Mouse (Mus musculus): ENCODE data around the gene Egfl8. TPM values are rescaled to one million over a fixed set of nuclear protein-coding genes. Genes with fewer than 3 reads are reported as not detected.

Gene Egfl8
- polyA plus RNA-seq, 1 experiment from 2014 or later, result 3.4 TPM

DNA sequence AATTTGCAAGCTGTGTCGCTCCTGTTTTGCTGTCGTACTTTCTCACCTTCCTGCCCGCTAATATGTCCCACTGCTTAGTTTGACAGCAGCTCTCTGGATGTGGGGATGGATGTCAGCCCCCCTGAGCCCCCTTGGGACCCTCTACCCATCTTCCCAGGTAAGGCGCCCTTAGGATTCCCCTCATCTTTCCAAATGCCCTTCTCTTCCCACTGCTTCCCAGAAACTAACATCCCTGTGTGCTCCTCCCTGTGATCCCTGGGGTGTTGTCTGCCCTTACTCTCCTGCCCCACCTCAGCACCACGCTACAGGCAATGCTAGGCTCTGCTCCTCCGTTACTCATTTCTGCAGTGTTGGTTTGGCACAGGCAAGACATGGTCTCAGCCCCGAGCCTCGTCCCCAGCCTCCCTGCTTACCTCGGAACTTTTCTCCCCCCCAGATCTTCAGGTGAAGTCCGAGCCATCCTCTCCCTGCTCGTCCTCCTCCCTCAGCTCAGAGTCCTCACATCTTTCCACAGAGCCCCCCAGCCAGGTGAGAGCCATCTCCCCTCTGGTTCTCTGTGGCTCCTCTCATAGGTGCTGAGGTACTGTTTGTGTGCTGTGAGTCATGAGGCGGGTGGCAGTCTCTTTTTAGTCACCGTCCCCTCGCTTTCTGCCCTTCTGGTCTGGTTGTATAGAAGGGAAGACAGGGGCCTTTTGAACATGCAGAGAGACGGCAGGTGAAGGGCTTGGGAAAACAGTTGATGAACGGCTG is 32.5 kb upstream of the Egfl8 start:
- peak overlapping the region; percentile 92; the same call in 1 of the 2 replicates for H3K9ac ChIP-seq (replicated peaks)
- no peak overlapping the region for H3K27ac ChIP-seq
- no peaks in the 10 kb centered on the region for H3K9me3 ChIP-seq
- H3K27me3 ChIP-seq, result no peaks in the 10 kb centered on the region
- H3K4me3 ChIP-seq (replicated peaks), result peak overlapping the region; percentile 97
- peaks cover 17% of the 10 kb centered on the region for H3K4me1 ChIP-seq (replicated peaks)
- WGBS, result 86% methylated on average over 16 of the region's 16 CpGs
- ATAC-seq (ENCODE audit: insufficient number of reproducible peaks, insufficient read depth, low FRiP score, low TSS enrichment, low read depth), result no peak
- H3K4me2 ChIP-seq, result peak overlapping the region; percentile 85
- H3K36me3 ChIP-seq, result peaks cover 54% of the 10 kb centered on the region

DNA sequence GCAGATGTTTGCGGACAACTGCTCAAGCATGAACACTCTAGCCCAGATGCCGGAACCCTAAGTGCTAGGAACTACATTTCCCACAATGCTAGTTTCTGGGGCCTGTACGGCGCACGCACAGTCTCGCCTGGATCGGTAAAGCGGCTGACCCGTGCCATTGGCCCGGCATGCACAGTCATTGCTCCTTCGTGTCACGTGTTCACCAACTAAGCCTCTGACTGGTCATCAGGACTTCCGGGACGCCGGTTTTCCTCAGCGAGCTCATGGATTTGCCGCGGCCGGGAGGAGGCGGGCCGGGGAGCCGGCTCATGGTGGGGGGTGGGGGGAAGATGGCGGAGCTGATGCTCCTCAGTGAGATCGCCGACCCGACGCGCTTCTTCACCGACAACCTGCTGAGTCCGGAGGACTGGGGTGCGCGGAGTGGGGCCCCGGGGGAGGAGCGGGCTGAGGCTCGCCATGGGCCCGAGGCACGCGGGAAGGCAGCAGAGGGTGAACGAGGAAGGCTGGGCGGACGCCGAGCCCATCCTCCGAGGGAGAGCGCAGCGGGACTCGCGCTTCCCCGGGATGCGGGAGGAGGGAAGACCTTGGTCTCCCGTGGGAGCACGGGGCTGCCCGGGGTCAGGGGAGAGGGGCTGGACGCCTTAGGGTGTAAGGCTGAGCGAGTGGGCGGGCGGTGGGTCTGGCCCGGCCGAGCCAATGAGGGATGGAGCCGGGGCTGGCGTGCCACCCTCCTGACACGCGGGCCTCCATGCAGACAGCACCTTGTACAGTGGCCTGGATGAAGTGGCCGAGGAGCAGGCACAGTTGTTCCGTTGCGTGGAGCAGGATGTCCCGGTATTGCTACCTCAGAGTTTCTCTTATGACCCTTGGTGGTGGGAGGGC is 31.4 kb upstream of the Egfl8 start, which contains the start of gene Atf6b:
Gene Atf6b, plus strand, starts transcription at position 241 of the 882 bp plus-strand sequence.
- peak within 1 kb of the TSS; percentile 92 for H3K9ac ChIP-seq (replicated peaks)
- no peaks in the 10 kb centered on the region for H3K9me3 ChIP-seq
- ATAC-seq (ENCODE audit: insufficient number of reproducible peaks, insufficient read depth, low FRiP score, low TSS enrichment, low read depth), result peak; percentile 96
- H3K4me1 ChIP-seq (replicated peaks), result peaks cover 17% of the 10 kb centered on the region
- H3K4me3 ChIP-seq (replicated peaks), result peak within 1 kb of the TSS; percentile 97
- peak within 1 kb of the TSS; percentile 50; the same call in 1 of the 2 replicates for H3K27ac ChIP-seq
- H3K36me3 ChIP-seq, result peaks cover 43% of the 10 kb centered on the region
- 1% methylated on average over 66 of the region's 66 CpGs for WGBS
- no peaks in the 10 kb centered on the region for H3K27me3 ChIP-seq
- H3K4me2 ChIP-seq, result peak within 1 kb of the TSS; percentile 85

DNA sequence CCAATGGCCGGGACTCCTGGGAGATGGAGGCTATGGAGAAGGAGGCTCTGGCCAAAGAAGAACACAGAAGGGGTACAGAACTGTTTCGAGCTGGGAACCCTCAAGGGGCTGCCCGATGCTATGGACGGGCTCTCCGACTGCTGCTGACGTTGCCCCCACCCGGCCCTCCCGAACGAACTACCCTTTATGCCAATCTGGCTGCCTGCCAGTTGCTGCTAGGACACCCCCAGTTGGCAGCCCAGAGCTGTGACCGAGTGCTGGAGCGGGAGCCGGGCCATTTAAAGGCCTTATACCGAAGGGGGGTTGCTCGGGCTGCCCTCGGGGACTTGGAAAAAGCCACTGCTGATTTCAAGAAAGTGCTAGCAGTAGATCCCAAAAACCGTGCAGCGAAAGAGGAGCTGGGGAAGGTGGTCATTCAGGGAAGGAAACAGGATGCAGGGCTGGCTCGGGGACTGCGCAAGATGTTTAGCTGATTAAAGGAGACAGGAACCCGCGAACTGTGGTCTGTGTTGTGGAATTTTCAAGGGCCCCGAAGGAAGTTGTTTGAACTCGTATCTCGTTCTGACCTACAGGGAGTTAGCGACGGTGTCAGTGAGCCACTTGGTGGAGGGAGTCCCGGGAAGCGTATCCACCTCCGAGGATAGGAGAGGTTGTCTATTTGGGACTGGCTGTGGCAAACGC is 30.2 kb upstream of the Egfl8 start:
- no peak for ATAC-seq (ENCODE audit: insufficient number of reproducible peaks, insufficient read depth, low FRiP score, low TSS enrichment, low read depth)
- H3K27ac ChIP-seq, result no peak overlapping the region
- H3K4me3 ChIP-seq (replicated peaks), result peak overlapping the region; percentile 97
- peaks cover 31% of the 10 kb centered on the region for H3K36me3 ChIP-seq
- peaks cover 23% of the 10 kb centered on the region for H3K4me1 ChIP-seq (replicated peaks)
- H3K9ac ChIP-seq (replicated peaks), result no peak overlapping the region
- H3K27me3 ChIP-seq, result no peaks in the 10 kb centered on the region
- H3K4me2 ChIP-seq, result peak overlapping the region; percentile 76; the same call in 1 of the 2 replicates
- no peaks in the 10 kb centered on the region for H3K9me3 ChIP-seq
- 91% methylated on average over 30 of the region's 30 CpGs for WGBS

DNA sequence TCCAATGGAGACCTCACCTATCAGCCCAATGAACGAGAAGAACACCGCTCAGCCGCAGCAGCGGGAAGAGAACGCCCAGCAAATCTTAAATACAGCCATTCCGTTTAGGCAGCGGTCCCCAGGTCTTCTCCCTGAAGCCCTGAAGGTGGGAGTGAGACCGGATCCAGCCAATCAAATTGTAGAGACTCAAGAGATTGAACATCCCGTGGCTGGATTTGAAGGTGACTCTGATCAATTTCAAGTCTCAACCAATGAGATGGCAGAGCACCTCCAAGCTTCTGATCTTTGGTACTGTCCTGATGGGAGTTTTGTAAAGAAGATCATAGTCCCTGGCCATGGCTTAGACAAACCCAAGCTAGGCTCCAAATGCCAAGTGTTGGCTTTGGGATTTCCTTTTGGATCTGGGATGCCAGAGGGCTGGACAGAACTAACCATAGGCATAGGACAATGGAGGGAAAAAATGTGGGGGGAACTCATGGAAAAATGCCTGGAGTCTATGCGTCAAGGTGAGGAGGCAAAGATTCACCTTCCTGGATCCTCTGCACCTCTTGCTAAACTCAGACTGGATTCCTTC is 29.6 kb upstream of the Egfl8 start:
- 44% methylated on average over 10 of the region's 10 CpGs for WGBS
- Histone ChIP-seq H3K9ac (replicated peaks) (peak overlapping the region; percentile 60), H3K36me3 (peaks cover 24% of the 10 kb centered on the region), H3K4me2 (peak overlapping the region; percentile 76), H3K4me3 (replicated peaks) (peak overlapping the region; percentile 63), H3K27me3 (no peaks in the 10 kb centered on the region), H3K4me1 (replicated peaks) (peaks cover 29% of the 10 kb centered on the region), H3K9me3 (no peaks in the 10 kb centered on the region), H3K27ac (peak overlapping the region; percentile 4; the same call in 1 of the 2 replicates)
- ATAC-seq (ENCODE audit: insufficient number of reproducible peaks, insufficient read depth, low FRiP score, low TSS enrichment, low read depth), result no peak

DNA sequence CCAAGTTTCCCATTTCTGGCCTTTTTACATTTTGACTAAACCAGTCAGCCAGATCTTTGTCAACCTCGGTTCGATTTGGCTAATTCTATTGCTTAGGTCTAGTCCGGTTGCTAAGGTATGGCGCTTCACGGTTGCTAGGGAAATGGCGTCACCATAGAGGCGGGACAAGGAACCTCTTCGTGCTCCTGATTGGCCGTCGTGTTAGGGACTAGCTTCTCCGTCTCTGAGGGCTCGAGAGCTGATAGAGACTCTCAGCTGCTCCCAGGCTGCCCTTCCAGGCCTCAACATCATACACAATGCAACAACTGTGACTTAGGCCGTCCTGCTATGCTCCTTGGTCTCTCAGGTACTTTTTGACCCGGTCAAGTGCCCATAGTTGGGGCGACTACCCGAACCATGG is 28.8 kb upstream of the Egfl8 start, which contains the start of gene Fkbpl:
Gene Fkbpl, plus strand, starts transcription at position 157 of the 400 bp plus-strand sequence.
- H3K4me1 ChIP-seq (replicated peaks), result peaks cover 30% of the 10 kb centered on the region
- peaks cover 17% of the 10 kb centered on the region for H3K36me3 ChIP-seq
- peak within 1 kb of the TSS; percentile 72 for H3K27ac ChIP-seq
- peak within 1 kb of the TSS; percentile 63 for H3K4me3 ChIP-seq (replicated peaks)
- H3K4me2 ChIP-seq, result peak within 1 kb of the TSS; percentile 76
- no peaks in the 10 kb centered on the region for H3K27me3 ChIP-seq
- H3K9ac ChIP-seq (replicated peaks), result peak within 1 kb of the TSS; percentile 60
- under 1% methylated on average over 16 of the region's 16 CpGs for WGBS
- peak; percentile 53 for ATAC-seq (ENCODE audit: insufficient number of reproducible peaks, insufficient read depth, low FRiP score, low TSS enrichment, low read depth)
- no peaks in the 10 kb centered on the region for H3K9me3 ChIP-seq

DNA sequence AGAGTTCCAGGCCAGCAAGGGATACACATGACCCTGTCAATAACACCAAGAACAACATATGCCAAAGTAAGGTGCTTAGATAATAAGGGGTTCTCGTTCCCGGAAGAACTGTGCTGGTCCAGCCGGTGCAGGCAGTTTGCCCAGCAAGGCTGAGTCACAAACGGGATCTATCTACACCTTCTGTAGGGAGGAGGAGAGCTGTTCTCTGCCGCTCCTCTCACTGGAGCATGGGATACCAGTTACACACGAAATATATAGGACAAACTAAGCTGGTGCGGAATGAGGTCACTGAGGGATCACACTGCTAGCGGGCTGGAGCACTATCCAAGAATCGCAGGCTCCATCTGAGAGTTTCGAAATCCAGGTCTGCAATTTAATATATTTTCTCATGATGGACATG is 28.2 kb upstream of the Egfl8 start:
- WGBS, result 84% methylated on average over 10 of the region's 10 CpGs
- H3K27me3 ChIP-seq, result no peaks in the 10 kb centered on the region
- ATAC-seq (ENCODE audit: insufficient number of reproducible peaks, insufficient read depth, low FRiP score, low TSS enrichment, low read depth), result no peak
- H3K27ac ChIP-seq, result no peak overlapping the region
- H3K4me3 ChIP-seq (replicated peaks), result no peak overlapping the region
- 0 out of 2 replicates have a peak, but pooled peaks cover 5% of the 10 kb centered on the region for H3K9me3 ChIP-seq
- peaks cover 30% of the 10 kb centered on the region for H3K4me1 ChIP-seq (replicated peaks)
- no peak overlapping the region for H3K9ac ChIP-seq (replicated peaks)
- H3K4me2 ChIP-seq, result no peak overlapping the region
- H3K36me3 ChIP-seq, result peaks cover 10% of the 10 kb centered on the region

DNA sequence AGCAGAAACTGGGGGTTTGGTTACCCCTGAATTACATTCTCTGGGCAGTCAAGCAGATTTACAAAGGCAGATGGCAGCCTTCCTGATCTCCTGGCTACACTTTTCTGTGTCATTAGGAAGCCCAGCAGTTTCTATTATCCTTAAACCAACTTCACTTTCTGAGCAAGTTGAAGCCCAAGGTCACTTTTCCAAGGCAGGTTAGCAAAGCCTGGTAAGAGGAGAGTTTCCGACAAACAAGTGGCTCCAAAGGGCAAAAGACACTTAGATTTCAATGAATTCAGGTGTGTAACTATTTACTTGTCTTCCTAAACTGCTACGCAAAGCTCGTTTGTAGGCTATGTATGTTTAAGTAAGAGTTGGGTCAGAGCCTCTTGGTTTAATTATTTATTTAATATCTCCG is 27.6 kb upstream of the Egfl8 start:
- ATAC-seq (ENCODE audit: insufficient number of reproducible peaks, insufficient read depth, low FRiP score, low TSS enrichment, low read depth), result no peak
- no peak overlapping the region for H3K4me3 ChIP-seq (replicated peaks)
- H3K9me3 ChIP-seq, result 0 out of 2 replicates have a peak, but pooled peaks cover 6% of the 10 kb centered on the region
- no peak overlapping the region for H3K27ac ChIP-seq
- no peak overlapping the region for H3K4me2 ChIP-seq
- no peaks in the 10 kb centered on the region for H3K27me3 ChIP-seq
- H3K4me1 ChIP-seq (replicated peaks), result peaks cover 30% of the 10 kb centered on the region
- no peak overlapping the region for H3K9ac ChIP-seq (replicated peaks)
- 89% methylated on average over 4 of the region's 4 CpGs for WGBS
- H3K36me3 ChIP-seq, result peaks cover 6% of the 10 kb centered on the region; the same call in 1 of the 2 replicates

DNA sequence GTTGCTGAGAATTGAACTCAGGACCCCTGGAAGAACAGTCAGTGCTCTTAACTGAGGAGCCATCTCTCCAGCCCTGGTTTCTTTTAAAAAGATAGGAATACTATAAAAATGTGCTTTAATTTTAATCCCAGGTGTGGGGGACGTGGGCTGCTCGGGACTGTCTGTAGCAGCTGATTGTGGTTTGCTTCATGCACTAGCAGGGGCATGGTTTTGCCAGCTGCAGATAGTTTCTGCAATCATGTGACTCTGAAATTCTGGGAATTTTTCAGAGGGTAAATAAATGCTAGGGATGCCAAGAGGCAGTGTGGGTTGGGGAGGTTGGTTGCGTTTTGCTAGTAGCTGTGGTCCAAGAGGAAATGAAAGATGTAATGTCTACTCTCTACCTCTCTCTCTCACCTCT is 26.2 kb upstream of the Egfl8 start:
- Histone ChIP-seq H3K4me1 (replicated peaks) (peaks cover 22% of the 10 kb centered on the region), H3K9me3 (0 out of 2 replicates have a peak, but pooled peaks cover 6% of the 10 kb centered on the region), H3K27me3 (peaks cover 2% of the 10 kb centered on the region; the same call in 1 of the 2 replicates), H3K27ac (peak overlapping the region; percentile 91), H3K9ac (replicated peaks) (no peak overlapping the region), H3K4me2 (no peak overlapping the region), H3K36me3 (peaks cover 6% of the 10 kb centered on the region; the same call in 1 of the 2 replicates), H3K4me3 (replicated peaks) (no peak overlapping the region)
- WGBS, result 86% methylated on average over 3 of the region's 3 CpGs
- no peak for ATAC-seq (ENCODE audit: insufficient number of reproducible peaks, insufficient read depth, low FRiP score, low TSS enrichment, low read depth)

DNA sequence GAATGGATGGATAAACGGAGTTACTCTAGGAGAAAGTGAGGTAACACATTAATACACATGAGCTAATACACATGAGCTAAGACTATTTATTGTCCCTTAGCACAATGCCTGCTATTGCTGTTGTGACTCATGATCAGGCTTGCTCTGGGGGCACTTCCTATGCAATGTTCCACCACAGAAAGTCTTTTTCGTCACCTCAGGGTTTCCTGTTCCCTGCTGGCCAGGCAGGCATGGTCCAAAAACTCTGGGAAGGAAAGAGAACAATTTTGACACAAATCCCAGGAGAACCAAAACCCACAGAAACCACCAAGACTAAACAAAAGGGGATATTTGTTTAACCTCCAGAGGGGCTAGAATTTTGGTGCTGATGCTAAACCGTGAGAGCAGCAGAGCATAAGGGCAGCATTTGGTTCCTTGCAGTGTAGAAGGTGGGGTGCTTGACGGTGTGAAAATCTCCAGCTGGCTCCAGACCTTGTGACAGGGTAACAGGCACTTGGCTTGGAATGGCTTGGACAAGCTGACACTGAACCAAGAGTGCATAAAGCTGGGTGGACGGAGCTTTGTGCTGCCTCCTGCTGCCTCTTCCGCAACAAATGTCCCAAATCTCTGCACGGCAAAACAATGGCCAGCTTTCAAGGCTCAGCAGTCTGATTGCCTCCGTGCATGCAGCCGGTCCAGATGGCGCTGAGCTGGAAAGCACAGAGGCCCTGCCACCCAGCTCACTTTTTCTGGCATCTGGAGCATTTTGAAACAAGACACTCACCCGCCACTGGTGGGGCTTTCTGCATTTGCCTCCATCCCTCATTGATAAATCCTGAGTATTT is 25.2 kb upstream of the Egfl8 start:
- H3K4me3 ChIP-seq (replicated peaks), result no peak overlapping the region
- WGBS, result 14% methylated on average over 11 of the region's 11 CpGs

More for the DNA sequence above, 25.2 kb upstream of the Egfl8 start:
- Histone ChIP-seq H3K9me3 (0 out of 2 replicates have a peak, but pooled peaks cover 6% of the 10 kb centered on the region), H3K9ac (replicated peaks) (peak overlapping the region; percentile 40), H3K27me3 (peaks cover 10% of the 10 kb centered on the region; the same call in 1 of the 2 replicates), H3K36me3 (peaks cover 5% of the 10 kb centered on the region; the same call in 1 of the 2 replicates), H3K4me2 (peak overlapping the region; percentile 28), H3K4me1 (replicated peaks) (peaks cover 22% of the 10 kb centered on the region), H3K27ac (peak overlapping the region; percentile 91)
- ATAC-seq (ENCODE audit: insufficient number of reproducible peaks, insufficient read depth, low FRiP score, low TSS enrichment, low read depth), result peak; percentile 61

All from limb, embryonic 12.5 days (tissue).